Mouse (Mus musculus) left cerebral cortex, postnatal 10 days (tissue): Measurements from ENCODE around the gene Fank1. TPM values are rescaled to one million over a fixed set of nuclear protein-coding genes. Genes with fewer than 3 reads are reported as not detected.

Source experiments
- DNase-seq, 2 experiments: peaks; one replicate each; pipeline ENCODE4 v3.0.0; 2021 to 2022; ENCODE audit warnings: low spot score in 2 of 2, mixed read lengths in 1 of 2; ENCODE audit errors: extremely low spot score in 1 of 2
- intact Hi-C: fragments of 180-260 bp; cut with DNase I; formaldehyde crosslinking; loops from one replicate; pipeline ENCODE4 v1.15.1; 2025
- total RNA-seq, 2 experiments: library from RNA; stranded (reverse); gene quantifications; 2 replicates each; pipeline ENCODE4 v1.2.3; 2021

Gene Fank1
- total RNA-seq, 2 experiments from 2014 or later = 3.6 to 4.2 TPM

- intact Hi-C loops = no loop called here
- peak in 1 of 2 experiments; percentile 46 for DNase-seq
Observed at GRCm38 (mm10) chr7:133801823-133802222, 25.2 kb downstream of the Fank1 start.

DNA sequence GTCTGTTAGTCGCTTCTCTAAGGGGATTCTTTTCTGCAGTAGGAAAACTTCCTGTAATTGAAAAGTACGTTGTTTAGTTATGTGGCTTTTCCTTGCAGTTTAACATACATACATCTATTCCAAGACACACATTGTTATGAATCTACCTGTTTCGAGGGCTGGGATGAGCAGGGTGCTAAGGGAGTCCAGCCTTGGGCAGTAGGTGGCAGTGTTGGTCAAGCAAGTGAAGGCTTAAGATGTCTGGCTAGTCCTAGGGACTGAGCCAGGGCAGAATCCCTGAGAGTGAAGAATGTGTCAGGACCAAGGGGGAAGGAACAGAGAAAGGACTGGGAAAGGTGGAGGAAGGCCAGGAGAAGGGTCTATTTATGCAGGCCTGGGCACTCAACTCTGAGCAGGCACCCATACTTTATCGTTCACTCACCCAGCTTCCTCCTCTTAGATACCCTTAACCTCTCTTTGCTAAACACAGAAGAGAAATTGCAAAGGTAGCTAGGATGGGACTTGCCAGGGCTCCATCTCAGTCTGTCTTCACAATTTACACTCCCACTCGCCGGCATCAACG is 29.0 kb downstream of the Fank1 start:
- intact Hi-C loops = no loop called here
- DNase-seq = peak; percentile 25 to 70

DNA sequence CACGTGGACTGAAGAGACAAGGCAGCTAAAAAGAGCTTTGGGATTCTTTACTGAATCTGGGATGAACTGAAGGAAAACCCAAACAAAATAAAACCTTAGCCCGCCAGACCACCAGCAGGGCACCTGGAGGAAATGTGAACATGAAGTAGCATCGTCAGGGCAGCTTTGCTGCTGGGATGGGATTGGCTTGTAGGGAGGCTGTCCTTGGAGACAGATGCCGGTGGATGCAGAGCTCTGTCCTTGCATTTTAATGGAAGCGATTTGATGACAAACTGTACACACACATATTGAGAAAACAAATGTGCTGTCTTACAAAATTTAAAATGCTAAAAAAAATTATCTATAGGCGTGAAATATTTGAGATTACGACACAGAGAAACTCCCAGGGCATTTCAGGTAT is 36.3 kb downstream of the Fank1 start:
- DNase-seq = no peak

GRCm38 (mm10) chr7:133813331-133813730 is 36.7 kb downstream of the Fank1 start:
- intact Hi-C loops = no loop called here
- DNase-seq = peak in 1 of 2 experiments; percentile 20

More for the DNA sequence above, 36.3 kb downstream of the Fank1 start:
- intact Hi-C loops = no loop called here

- intact Hi-C loops = no loop called here
Observed at GRCm38 (mm10) chr7:133823751-133824150, 47.1 kb downstream of the Fank1 start.

DNA sequence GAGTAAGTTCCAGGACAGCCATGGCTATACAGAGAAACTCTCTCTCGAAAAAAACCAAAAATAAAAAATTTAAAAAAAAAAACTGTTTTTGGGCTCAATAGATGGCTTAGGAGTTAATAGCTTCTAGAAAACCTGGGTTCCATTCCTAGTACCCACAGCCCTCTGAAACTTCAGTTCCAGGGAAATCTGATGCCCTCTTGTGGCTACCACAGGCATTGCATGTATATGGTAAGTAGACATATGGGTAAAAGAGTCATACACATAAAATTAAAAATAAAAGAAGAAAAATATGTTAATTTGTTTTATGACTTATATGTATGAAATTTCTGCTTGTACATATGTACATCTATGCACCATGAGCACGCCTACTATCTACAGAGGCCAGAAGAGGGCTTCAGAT is 47.9 kb downstream of the Fank1 start:
- intact Hi-C loops = no loop called here
- DNase-seq = no peak

More at GRCm38 (mm10) chr7:133823751-133824150, 47.1 kb downstream of the Fank1 start:
- DNase-seq = no peak

DNA sequence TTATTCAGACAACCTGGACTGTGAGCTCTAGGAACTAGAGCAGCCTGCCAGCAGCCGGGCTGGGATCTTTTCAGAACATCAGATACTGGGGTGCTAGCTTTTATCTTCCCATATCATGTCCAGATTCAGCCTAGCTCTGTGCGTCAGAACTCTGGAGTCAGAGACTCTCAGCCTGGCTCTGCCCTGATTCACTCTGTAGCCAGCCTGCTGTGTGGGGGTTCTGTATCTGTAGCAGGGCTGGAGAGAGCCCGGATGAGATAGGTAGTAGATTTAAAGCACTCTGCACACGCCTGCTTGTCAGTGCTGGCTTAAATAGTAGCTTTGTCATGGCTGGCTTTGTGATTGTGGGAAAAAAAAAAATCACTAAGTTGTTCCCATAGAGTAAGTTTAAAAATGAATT is 51.9 kb downstream of the Fank1 start:
- no peak for DNase-seq
- intact Hi-C loops = no loop called here

- DNase-seq = no peak
- intact Hi-C loops = no loop called here
Observed at GRCm38 (mm10) chr7:133829579-133829978, 52.9 kb downstream of the Fank1 start.

DNA sequence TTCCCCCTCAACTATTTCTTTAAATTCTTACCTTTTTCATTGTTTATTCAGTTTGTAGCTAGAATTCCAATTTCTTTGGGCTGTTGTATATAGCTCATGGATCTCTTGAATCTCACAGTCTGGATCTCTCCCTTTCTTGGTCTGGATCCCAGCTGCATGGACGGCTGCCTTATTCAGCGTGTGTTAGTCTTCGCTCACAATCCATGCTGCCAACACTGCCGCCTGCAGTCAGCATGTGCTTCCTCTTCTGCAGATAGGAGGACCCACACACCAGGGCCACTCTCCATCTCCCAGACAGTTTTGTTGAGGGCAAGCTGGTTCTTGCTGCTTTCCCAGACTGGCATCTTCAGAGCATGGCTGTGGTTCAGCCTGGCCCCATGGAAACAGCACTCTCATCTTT is 62.9 kb downstream of the Fank1 start:
- DNase-seq = peak; percentile 38 to 60
- intact Hi-C loops = no loop called here

DNA sequence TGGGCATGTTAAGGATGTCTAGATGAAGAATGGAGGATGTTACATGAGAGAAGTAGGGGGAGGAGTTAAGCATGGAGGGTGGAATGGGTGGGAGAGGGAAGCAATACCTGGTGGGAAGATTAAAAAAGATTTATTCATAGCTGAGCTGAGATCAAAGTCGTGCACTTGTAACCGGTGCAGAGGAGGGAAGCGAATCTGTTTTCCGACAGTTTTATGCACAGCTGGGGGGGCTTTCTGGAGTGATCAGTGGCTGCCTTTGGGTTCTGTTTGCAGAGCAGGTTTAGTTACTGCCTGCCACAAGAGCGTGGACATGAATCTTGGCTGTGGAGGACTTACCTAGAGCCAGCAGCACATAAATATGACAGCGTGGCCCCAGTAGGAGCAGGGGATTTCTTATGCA is 65.4 kb downstream of the Fank1 start:
- no peak for DNase-seq
- intact Hi-C loops = no loop called here

- no peak for DNase-seq
- intact Hi-C loops = no loop called here
Observed at GRCm38 (mm10) chr7:133847175-133847574, 70.5 kb downstream of the Fank1 start.

- peak in 1 of 2 experiments; percentile 8 for DNase-seq
- intact Hi-C loops = no loop called here
Observed at GRCm38 (mm10) chr7:133848180-133848579, 71.5 kb downstream of the Fank1 start.

- intact Hi-C loops = loop anchor here (10.0 kb wide), 1 partner anchor 1634 kb away; no protein-coding TSS in a partner anchor
- DNase-seq = no peak
Observed at GRCm38 (mm10) chr7:133850735-133851134, 74.1 kb downstream of the Fank1 start.

GRCm38 (mm10) chr7:133856278-133856677 is 79.6 kb downstream of the Fank1 start:
- intact Hi-C loops = loop anchor here (2.0 to 10.0 kb wide), 3 partner anchors 369 to 1629 kb away; no protein-coding TSS in a partner anchor
- peak; percentile 66 to 83 for DNase-seq

DNA sequence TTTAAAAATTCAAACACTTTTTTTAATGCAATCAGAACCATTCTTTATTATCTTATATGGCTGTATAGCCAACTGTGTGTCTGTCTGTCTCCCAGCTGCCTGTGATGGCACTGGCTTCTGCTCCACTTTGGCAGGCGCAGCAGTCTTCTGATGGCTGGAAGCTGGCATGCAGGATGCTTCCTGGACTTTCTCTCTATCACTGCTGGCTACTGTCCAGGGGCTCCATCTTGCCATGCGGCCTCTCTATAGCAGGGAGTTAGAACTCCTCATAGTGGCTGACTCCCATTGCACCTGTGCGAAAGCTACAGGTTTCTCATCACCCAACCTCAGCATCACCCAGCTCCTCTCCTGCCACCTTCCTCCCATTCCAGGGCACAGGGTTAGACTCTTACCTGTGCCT is 81.8 kb downstream of the Fank1 start:
- intact Hi-C loops = loop anchor here (5.0 to 10.0 kb wide), 2 partner anchors 489 to 1626 kb away; no protein-coding TSS in a partner anchor
- peak in 1 of 2 experiments; percentile 35 for DNase-seq

DNA sequence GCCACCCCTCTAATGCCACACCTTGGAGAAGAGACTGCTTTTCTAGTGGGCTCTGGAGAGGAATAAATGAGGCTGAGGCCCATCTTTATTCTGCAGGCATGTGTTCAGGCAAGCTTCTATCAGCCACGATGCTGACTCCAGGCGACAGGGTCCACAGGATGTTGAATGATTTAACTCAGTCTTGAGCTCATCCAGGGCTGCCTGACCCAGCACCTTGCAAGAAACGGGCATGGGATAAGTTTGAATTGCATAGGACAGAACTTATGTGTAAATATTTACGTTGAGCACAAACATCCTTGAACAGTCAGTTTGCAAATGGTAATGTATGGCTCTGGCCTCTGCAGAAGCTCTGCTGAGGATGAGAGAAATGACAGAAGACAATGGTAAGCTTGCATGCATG is 82.9 kb downstream of the Fank1 start:
- intact Hi-C loops = loop anchor here (5.0 to 10.0 kb wide), 2 partner anchors 488 to 1625 kb away; no protein-coding TSS in a partner anchor
- no peak for DNase-seq

DNA sequence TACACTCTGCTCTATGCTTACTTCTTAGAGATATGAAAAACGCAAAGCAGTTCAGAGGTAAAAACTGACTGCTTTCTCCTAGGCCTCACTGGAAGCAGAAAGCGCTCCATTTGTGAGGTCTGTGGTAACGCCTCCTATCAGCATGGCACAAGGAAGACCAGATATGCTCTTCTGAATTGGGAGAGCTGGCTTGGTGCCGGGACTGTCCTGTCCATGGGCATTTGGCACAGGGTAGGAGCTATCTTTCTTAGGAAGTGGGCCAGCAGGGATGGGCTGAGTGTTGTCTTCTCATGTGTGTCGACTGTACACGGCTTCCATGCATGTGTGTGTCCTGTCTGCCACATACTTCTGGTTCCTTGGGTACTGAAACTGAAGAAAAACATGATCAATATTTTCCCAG is 85.6 kb downstream of the Fank1 start:
- DNase-seq = no peak
- intact Hi-C loops = no loop called here

- intact Hi-C loops = no loop called here
- DNase-seq = no peak
Observed at GRCm38 (mm10) chr7:133862723-133863122, 86.1 kb downstream of the Fank1 start.

- no peak for DNase-seq
- intact Hi-C loops = no loop called here
Observed at GRCm38 (mm10) chr7:133863151-133863550, 86.5 kb downstream of the Fank1 start.

- no peak for DNase-seq
- intact Hi-C loops = no loop called here
Observed at GRCm38 (mm10) chr7:133863684-133864083, 87.0 kb downstream of the Fank1 start.

- no peak for DNase-seq
- intact Hi-C loops = no loop called here
Observed at GRCm38 (mm10) chr7:133870265-133870664, 93.6 kb downstream of the Fank1 start.
